Mouse (Mus musculus) brain, embryonic 18.5 days (tissue): ENCODE results near the gene Mtcl1.

ENCODE experiments used
- DNase-seq: peaks from one replicate; pipeline ENCODE4 v3.0.0-alpha.2; 2012; ENCODE audit warnings: low read depth, low spot score

Gene Mtcl1

GRCm38 (mm10) chr17:66363852-66364524 lies 85.6 kb downstream of the Mtcl1 start:
- no peak for DNase-seq

GRCm38 (mm10) chr17:66362287-66363016 lies 87.1 kb downstream of the Mtcl1 start:
- DNase-seq: no peak

- DNase-seq: no peak
Observed at GRCm38 (mm10) chr17:66358026-66358978, 91.2 kb downstream of the Mtcl1 start.

- DNase-seq: no peak
Observed at GRCm38 (mm10) chr17:66357171-66358025, 92.2 kb downstream of the Mtcl1 start.

GRCm38 (mm10) chr17:66353907-66354306 lies 95.6 kb downstream of the Mtcl1 start:
- DNase-seq: no peak

DNA sequence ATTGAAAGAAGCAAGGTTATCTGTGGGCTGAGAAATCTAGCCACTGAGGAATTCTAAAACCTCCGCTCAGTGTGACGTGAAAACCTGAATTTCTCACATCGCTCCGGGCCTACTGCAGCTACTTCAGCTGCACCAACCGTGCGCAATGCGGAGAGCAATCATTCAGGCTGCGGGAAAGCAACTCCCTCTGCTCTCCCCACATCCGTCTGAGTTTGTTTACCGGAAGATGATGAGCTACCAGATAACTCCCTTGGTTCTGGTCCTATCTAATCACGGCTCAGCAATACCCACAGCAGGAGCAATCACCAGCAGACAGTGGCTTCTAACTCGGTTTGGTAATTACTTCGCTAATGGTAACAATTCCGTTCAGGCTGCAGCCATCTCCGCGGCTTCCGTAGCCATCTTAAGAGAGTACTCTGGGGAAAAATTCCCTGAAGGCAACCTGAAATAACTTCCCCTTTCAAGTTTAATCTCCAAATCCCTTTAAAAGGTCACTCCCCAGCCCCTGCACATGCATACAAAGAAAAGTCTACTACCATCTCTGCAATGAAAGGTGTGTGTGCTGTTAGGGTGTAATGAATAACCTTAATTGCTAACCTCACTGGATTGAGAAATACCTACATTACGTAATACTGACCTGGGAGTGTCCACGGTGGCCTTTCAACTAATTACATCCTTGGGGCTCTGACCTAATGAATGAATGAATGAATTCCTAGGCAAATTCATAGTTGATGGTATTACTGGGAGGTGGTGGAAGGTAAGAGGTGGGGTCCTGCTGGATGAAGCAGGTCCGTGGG lies 96.5 kb downstream of the Mtcl1 start:
- DNase-seq: no peak

DNA sequence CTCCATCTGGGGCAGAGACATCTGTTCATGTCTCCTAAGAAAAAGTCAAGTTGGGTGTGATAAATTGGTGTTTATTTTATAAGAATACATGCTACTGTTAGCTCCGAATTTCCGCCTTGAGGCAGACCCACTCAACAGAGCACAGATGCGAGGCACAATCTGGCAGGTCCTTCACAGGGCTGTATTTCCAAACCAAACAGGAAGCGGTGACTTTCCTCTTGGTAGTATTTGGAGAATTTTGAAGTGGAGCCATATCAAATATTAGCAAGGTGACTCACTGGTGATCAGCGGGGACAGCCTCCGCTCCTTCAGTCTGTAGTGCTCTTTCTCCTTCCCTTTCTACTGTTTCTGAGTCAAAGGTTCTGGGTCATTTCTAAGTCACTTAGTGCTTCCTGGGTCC lies 97.3 kb downstream of the Mtcl1 start:
- no peak for DNase-seq

GRCm38 (mm10) chr17:66350689-66351088 lies 98.9 kb downstream of the Mtcl1 start:
- DNase-seq: no peak

GRCm38 (mm10) chr17:66350127-66350526 lies 99.4 kb downstream of the Mtcl1 start:
- peak; percentile 65 for DNase-seq

GRCm38 (mm10) chr17:66346378-66346777 lies 103.2 kb downstream of the Mtcl1 start:
- DNase-seq: no peak

DNA sequence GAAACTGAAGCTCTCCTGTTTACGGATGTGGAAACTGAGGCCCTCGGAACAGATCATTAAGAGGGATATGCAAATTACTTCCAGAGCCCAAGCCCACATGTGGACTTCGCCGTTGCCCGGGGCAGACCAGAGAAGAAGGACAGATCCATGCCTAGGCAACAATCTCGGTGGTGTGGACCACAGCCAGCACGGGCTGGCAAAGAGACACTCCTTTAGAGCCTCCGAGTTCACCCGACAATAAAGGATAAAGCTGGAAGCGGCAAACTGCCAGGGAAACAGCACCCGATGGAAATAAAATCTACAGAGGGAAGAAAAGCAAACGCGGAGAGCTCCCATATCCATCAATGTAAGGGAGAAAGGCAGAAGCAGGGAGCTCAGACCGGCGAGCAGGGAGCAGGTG lies 103.9 kb downstream of the Mtcl1 start:
- no peak for DNase-seq

GRCm38 (mm10) chr17:66342932-66343331 lies 106.6 kb downstream of the Mtcl1 start:
- no peak for DNase-seq

DNA sequence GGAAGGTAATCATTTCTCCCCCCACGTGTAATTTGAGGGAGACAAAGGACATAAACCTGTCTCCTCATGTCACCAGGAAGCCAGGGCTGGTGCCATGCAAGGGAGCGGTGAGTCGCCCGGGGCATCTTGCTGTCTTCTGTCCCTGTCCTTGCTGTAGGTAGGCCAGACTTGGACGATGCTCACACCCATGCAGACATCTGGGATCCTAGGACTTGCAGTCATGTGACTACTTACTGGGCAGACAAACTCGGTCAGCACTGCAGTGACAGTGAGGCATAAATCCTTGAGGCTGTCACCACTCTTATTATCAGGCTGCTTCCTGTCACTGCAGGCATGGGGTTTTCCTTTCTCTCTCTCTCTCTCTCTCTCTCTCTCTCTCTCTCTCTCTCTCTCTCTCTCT lies 107.9 kb downstream of the Mtcl1 start:
- no peak for DNase-seq

DNA sequence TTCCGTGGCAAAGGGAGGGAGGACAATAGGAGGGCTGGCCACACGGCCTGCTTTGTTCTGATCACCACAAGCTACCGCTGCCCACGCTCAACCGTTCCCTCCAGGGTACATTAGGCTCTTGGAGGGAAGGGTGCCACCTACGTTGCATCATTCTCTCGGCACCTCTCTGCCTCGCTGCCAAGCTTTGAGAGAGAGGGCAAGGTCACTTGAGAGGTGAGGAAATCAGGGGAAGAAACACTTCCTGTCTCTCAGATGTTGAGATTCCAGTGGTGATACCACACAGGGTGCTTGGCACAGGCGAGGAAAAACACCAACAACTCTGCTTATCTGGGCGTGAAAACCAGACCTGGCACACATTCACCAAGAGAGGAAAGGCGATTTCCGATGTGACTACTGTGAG lies 108.8 kb downstream of the Mtcl1 start:
- no peak for DNase-seq

- DNase-seq: no peak
Observed at GRCm38 (mm10) chr17:66337929-66338328, 111.6 kb downstream of the Mtcl1 start.

DNA sequence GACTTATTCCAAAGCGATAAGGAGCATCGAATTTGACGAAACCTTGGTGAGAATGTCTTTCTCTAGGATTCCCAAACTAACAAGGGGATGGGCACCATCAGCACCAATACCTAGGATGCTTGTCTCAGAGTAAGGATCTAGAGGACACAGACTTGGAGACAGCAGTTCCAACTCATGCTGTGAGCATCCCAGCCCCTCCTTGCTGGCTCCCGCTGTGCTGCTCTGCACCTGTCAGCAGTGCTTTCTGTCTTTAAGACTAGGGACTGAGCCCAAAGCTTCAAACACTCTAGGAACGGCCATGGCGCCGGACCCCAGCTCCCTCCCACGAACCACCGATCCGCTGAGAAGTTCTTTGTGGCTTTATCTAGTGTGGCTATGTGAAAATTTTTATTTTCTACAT lies 114.0 kb downstream of the Mtcl1 start:
- DNase-seq: no peak

GRCm38 (mm10) chr17:66334894-66335293 lies 114.7 kb downstream of the Mtcl1 start:
- DNase-seq: no peak

- DNase-seq: no peak
Observed at GRCm38 (mm10) chr17:66331207-66331606, 118.3 kb downstream of the Mtcl1 start.

GRCm38 (mm10) chr17:66326552-66327045 lies 123.0 kb downstream of the Mtcl1 start:
- DNase-seq: no peak

- DNase-seq: no peak
Observed at GRCm38 (mm10) chr17:66326204-66326545, 123.4 kb downstream of the Mtcl1 start.
